Mouse (Mus musculus) embryo, embryonic 10 days (tissue): Measurements from ENCODE around the gene Phf20.

Source experiments
- DNase-seq: peaks from one replicate; pipeline ENCODE4 v3.0.0-alpha.2; 2015; ENCODE audit warnings: low spot score

The Phf20 gene

DNA sequence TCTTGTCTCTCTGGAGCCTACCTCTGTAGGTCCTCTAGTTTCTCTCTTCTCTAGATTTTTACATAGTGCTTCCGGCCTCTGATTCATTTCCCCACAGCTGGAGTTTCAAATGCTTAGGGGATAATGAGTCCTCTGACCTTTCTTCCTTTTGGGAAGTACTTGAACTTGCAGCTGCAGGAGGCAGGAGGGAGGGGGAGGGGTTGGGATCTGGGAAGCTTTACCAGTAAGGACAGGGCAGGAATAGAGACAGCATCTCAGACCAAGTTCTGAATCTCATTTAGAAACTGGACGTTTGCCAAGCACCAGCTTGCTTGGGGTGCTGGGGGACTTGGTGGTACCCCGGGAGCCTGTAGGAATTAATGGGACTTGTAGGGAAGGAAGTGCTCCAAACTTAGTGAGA is 3.7 kb downstream of the Phf20 start:
- DNase-seq = no peak

DNA sequence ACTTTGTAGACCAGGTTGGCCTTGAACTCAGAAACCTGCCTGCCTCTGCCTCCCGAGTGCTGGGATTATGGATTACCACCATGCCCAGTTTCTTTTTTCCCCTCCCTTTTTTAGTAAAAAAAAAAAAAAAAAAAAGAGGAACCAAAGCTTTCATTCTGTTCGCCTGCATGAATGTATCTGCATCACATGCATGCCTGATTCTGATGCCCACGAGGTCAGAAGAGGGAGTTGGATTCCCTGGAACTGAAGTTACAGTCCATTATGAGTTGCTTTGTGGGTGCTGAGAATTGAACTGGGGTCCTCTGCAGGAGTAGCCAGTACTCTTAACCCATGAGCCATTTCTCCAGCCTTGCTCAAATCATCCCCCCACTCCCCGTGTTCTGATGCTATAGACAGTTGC is 5.2 kb downstream of the Phf20 start:
- DNase-seq = no peak

DNA sequence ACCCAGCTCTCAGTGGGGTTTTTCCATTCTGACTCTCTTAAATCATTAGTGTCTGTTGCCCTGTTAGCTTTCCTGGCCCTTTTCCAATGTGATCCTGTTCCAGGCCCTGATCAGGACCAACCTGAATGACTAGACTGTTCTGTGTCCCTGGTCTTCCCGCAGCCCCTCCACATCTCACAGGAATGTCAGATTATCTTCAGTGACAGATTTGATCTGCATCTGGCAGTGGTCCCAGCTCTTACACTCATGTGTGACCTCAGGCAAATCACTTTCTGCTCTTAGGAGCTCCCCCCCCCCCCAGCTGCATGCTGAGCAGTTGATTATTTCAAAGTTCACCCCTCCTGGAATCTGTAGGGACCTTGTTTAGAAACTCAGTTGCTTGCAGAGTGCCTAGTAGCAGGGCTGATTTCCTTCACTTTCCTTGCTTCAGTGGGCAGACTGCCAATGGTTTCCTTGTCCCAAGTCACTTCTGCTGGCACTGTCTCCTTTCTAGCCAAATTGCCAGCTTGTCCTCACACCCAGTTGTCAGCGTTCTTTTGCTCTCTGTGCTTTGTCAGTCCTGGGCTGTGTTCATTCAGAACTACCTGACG is 6.7 kb downstream of the Phf20 start:
- no peak for DNase-seq

DNA sequence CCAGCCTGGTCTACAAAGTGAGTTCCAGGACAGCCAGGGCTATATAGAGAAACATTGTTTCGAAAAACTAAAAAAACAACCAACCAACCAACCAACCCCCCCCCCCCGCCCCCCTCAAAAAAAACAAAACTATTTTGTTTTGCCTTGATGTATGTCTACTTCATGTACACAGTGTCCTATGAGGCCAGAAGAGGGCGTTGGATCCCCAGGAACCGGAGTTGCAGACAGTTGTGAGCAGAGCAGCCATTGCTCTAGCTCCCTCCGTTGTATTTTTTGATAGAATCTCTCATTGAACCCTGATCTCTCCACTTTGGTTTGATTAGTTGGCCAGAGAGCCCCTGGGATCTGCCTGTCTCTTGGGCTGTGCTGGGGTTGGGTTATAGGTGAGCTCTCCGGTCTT is 7.7 kb downstream of the Phf20 start:
- DNase-seq = no peak

- DNase-seq = no peak
Measured at GRCm38 (mm10) chr2:156217786-156218185, 21.5 kb downstream of the Phf20 start.

GRCm38 (mm10) chr2:156222100-156222499 is 25.8 kb downstream of the Phf20 start:
- DNase-seq = no peak

GRCm38 (mm10) chr2:156224043-156224442 is 27.8 kb downstream of the Phf20 start:
- DNase-seq = no peak

DNA sequence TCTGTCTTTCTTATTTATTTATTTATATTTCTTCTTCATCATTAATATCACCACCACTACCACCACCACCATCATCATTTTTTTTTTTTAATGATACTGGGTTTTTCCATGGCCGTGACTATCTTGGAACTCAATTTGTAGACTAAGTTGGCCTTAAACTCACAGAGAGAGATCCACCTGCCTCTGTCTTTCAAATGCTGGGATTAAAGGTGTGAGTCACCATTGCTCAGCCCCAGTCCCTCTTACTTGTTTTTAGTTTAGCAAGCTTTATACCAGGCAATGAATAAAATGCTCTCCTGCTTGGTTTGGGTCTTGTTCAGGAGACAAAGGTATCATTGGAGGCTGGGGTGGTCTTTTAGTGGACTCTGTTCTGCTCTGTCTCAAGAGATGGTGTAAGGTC is 31.4 kb downstream of the Phf20 start:
- no peak for DNase-seq

- DNase-seq = no peak
Measured at GRCm38 (mm10) chr2:156229171-156229570, 32.9 kb downstream of the Phf20 start.

GRCm38 (mm10) chr2:156231340-156231739 is 35.1 kb downstream of the Phf20 start:
- DNase-seq = no peak

DNA sequence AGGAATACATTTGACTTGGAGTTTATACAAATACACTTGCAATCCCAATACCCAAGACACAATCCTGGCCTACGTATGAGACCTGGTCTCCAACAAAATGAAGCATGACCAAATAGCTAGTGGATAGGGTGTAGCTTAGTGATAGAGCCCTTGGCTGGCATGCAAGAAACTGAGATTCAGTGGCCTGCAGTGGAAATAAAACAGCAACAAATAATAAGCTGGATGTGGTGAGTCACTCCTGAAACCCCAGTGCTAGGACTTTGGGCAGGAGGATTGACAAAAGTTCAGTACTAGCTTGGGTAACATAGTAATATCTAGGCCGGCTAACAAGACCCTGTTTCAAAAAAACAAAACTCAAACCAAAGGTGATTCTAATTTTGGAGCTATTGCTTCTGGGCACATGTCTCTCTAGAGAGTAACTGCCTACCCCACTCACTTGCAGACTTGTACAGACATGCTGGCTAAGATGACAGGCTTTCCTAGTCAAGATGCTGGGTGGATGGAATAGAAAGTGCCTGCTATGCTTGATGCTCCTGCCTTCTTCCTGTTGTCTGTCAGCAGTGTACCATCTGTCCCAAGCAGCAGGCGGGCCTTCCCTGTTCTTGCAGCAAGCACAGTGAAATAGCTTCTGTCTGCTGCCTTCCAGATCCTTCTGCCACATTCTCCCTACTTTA is 37.1 kb downstream of the Phf20 start:
- DNase-seq = peak; percentile 13

GRCm38 (mm10) chr2:156234016-156234415 is 37.8 kb downstream of the Phf20 start:
- DNase-seq = peak; percentile 35

DNA sequence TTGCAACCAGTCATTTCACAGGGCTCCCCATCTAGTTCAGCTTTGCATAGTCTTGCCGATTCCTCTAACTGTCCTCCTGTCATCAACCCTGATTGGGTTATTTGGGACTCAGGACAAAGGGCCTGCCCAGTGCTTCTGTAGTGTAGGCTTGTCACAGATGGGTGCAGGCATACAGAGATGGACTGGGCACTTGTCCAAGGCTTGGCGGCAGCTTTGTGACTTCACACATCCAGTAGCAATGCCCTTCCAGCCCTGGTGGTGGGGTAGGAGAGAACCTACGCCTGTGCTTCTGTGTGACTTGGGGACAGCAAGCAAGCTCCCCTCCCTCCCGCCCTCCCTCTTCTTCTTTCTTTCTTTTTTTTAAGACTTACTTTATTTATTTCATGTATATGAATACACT is 39.6 kb downstream of the Phf20 start:
- DNase-seq = no peak

DNA sequence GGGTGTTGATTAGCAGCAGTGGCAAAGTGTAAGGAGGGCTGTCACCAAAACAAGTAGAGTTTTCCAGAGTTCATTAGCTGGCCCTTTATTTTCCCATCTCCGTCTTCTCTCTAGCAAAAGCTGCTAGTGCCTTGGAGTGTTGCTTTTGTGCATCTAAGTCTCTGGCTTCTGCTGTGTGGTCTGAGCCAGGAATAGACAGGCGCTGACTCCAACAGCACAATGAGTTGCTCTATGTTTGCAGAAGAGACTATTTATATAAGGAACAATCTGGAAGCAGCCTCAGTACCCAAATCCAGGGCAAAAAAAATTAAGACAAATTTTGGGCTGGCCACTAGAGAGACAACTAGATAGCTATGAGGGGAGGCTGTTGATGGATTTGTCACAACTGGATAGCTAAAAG is 45.4 kb downstream of the Phf20 start:
- DNase-seq = no peak

DNA sequence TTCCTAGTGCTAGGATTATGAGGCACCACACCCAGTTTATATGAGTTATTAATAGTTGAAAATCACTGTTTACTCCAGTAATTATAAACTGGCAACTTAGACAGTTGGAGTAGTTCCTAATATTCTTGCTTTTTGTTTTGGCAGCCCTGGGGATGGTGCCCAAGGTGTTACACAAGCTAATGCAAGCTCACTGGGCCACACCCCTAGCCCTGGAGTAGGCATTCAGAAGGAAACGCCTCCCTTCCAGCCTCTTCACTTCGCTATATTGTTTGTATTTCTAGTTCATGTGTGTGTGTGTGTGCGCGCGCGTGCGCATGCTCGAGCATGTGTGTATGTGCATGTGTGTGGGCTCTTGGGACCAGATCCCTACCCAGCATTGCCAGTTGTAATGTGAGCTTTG is 46.7 kb downstream of the Phf20 start:
- DNase-seq = no peak

GRCm38 (mm10) chr2:156247599-156247998 is 51.3 kb downstream of the Phf20 start:
- DNase-seq = no peak

GRCm38 (mm10) chr2:156250761-156251160 is 54.5 kb downstream of the Phf20 start:
- no peak for DNase-seq

DNA sequence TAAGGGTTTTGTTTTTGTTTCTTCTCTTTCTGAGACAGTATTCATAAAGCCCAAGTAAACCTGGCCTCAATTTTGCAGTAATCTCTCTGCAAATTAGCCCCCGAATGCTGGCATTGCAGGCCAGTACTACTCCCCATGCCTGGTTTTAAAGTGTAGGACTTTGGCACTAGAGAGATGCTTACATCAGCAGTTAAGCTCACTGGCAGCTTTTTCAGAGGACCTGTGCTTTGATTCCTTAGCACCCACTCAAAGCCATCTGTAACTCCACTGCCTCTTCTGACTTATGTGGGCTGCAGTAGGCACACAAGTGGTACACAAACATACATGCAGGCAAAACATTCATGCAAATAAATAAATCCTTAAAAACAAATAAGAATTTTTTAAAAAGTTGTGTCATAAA is 55.0 kb downstream of the Phf20 start:
- DNase-seq = no peak

GRCm38 (mm10) chr2:156257051-156257450 is 60.8 kb downstream of the Phf20 start:
- no peak for DNase-seq

- no peak for DNase-seq
Measured at GRCm38 (mm10) chr2:156257922-156258761, 61.9 kb downstream of the Phf20 start.

DNA sequence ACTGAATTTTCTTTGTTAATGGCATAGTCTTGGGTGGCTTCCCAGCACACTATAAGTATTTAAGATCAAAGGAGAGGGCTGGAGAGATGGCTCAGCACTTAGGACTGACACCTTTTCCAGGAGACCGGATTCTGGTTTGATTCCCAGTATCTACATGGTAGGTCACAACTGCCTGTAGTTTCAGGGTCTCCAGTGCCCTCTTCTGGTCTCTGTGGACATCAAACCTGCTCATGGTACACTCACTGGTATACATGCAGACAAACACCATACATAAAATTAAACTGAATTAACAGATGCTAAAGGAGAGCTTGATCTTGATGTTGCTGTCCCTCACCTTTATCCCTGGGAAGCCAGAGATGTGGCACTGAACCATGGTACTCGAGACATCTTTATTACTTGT is 64.7 kb downstream of the Phf20 start:
- no peak for DNase-seq

DNA sequence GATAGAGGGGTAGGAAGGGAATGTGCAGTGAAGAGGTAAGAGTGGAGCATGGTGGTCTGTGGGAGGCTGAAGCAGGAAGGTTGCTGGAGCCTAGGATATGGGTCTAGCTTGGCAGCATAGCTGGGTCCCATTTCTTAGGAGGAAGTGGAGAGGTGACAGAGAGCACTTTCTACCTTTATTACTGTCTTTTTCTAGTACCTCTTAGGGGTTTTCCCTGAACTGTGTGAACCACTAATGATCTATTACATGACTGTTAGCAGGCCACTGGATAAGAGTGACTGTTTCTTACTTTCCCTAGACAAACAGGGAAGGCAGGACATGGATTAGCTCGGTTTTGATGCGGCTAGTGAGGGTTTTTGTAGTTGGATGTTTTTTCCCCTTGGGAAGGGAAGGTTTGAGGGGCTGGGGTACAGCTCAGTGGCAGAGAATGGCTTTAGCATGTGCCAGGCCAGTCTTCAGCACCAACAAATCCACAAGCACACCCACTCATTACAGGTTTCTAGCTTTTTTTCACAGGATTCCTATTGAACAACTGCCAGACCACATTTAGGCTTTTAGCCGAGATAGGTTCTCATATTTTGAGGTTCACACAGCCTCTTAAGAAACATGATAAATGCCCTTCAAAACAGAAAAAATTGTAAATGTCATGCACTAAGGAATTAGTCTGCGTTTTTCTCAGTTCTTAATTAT is 67.1 kb downstream of the Phf20 start:
- no peak for DNase-seq

- DNase-seq = no peak
Measured at GRCm38 (mm10) chr2:156267636-156268035, 71.4 kb downstream of the Phf20 start.
